Mouse (Mus musculus) hindbrain, embryonic 13.5 days (tissue): ENCODE measurements around the gene Gm8251. TPM values are rescaled to one million over a fixed set of nuclear protein-coding genes. Genes with fewer than 3 reads are reported as not detected.

Experiments
- ATAC-seq: fragments of 200-750 bp; cut with Nextera tagmentation; 2 replicates; pipeline ENCODE4 v1.8.0; 2017; ENCODE audit warnings: moderate TSS enrichment; ENCODE audit not compliant: low FRiP score
- H3K27ac ChIP-seq: fragments of 300-500 bp; sonication (generic); 2 replicates; pipeline ENCODE4 v1.5.1; 2015; ENCODE audit warnings: inconsistent platforms, mild to moderate bottlenecking, moderate library complexity
- H3K27me3 ChIP-seq: fragments of 300-500 bp; sonication (generic); 2 replicates; pipeline ENCODE4 v1.6.1; 2015; ENCODE audit warnings: mild to moderate bottlenecking, inconsistent platforms
- H3K36me3 ChIP-seq: fragments of 300-500 bp; sonication (generic); 2 replicates; pipeline ENCODE4 v1.6.1; 2015; ENCODE audit warnings: mild to moderate bottlenecking, inconsistent platforms
- H3K4me1 ChIP-seq: fragments of 300-500 bp; sonication (generic); replicated peaks from 2 replicates; pipeline ENCODE4 v1.6.1; 2015; ENCODE audit warnings: inconsistent platforms
- H3K4me2 ChIP-seq: fragments of 300-500 bp; sonication (generic); 2 replicates; pipeline ENCODE4 v1.6.1; 2015; ENCODE audit warnings: inconsistent platforms, mild to moderate bottlenecking, moderate library complexity
- H3K4me3 ChIP-seq: fragments of 300-500 bp; sonication (generic); 2 replicates; pipeline ENCODE4 v1.5.1; 2015; ENCODE audit warnings: mild to moderate bottlenecking, inconsistent platforms
- H3K9ac ChIP-seq: fragments of 300-500 bp; sonication (generic); 2 replicates; pipeline ENCODE4 v1.6.1; 2015; ENCODE audit warnings: mild to moderate bottlenecking, inconsistent platforms
- H3K9me3 ChIP-seq: fragments of 300-500 bp; sonication (generic); 2 replicates; pipeline ENCODE4 v1.6.1; 2016; ENCODE audit warnings: inconsistent platforms
- WGBS: fragments of 180-500 bp; shearing (Covaris S2); methylation state at CpG from one replicate; pipeline ENCODE4 v1.1.7; 2015; 5-methylcytosine and 5-hydroxymethylcytosine counted together
- polyA plus RNA-seq: library from polyadenylated mRNA; unstranded; fragments of >200 nt; fragmentation: Nextera tagmentation; extraction: Ambion mirVana; gene quantifications from 2 replicates; pipeline ENCODE4 v1.2.1, GENCODE M21; 2015

Gm8251 gene
- polyA plus RNA-seq, 1 experiment from 2014 or later: 0.09 TPM

DNA sequence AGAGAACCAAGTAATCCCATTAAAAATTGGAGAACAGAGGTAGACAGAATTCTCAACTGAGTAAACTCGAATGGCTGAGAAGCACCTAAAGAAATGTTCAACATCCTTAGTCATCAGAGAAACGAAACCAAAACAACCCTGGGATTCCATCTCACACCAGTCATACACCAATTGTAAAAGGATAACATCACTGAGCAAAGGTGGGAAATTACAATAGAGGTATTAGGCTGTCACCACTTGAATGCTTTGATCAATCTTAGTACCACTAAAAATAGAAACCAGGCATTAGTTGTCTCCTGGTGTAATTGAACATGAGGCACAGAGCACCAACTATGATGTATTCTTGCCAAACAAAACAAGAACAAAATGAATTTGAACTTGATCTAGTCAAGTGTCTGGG, 29.5 kb downstream of the Gm8251 start:
- no peak for ATAC-seq
- no peaks in the 10 kb centered on the region for H3K27me3 ChIP-seq
- no peaks in the 10 kb centered on the region for H3K36me3 ChIP-seq
- no peak overlapping the region for H3K27ac ChIP-seq
- H3K4me1 ChIP-seq: no peaks in the 10 kb centered on the region
- no peak overlapping the region for H3K9ac ChIP-seq
- H3K4me2 ChIP-seq: no peak overlapping the region
- 75% methylated on average over 2 of the region's 2 CpGs for WGBS
- no peak overlapping the region for H3K4me3 ChIP-seq
- H3K9me3 ChIP-seq: no peaks in the 10 kb centered on the region

DNA sequence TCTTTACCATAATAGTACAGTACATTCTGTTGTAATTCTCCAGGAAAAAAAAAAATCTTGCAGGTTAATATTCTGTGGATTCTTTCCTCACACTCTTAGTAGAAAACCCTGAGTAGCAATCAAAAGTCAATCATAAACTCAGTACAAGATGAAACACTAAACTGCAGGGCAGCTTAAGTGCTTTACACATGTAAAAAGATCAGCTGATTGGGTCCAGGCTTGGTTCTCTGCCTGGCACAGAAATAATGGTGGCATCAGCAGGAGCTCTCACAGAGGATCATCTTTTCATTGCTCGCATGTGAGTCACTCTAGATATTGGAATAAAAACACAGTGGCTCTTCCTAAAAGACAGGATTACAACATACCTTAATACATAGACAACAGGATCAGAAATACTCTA, 34.1 kb downstream of the Gm8251 start:
- Histone ChIP-seq H3K4me3 (no peak overlapping the region), H3K27me3 (no peaks in the 10 kb centered on the region), H3K9ac (no peak overlapping the region), H3K9me3 (no peaks in the 10 kb centered on the region), H3K36me3 (no peaks in the 10 kb centered on the region), H3K27ac (no peak overlapping the region), H3K4me1 (no peaks in the 10 kb centered on the region), H3K4me2 (no peak overlapping the region)
- ATAC-seq: no peak
- 85% methylated on average over 1 of the region's 1 CpGs for WGBS

DNA sequence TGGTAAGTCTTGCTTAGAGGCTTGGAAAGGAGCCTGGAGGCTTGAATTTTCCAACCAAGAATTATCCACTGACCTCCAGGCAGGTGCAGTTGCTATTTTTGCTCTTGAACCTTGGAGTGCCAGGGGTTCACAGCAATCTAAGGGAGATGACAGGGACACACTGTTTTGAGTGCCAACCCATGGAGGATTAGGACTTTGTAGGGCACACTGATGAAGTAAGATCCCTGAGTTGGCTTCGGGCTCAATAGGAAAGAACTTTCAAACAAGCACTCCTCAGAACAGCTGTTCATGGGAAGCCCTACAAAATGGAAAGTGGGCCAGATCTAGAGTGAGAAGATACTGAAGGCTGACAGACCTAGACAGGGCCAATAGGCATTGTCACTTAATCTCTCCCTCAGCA, 39.1 kb downstream of the Gm8251 start:
- no peak for ATAC-seq
- no peak overlapping the region for H3K4me3 ChIP-seq
- WGBS: 98% methylated on average over 1 of the region's 1 CpGs
- H3K4me2 ChIP-seq: no peak overlapping the region
- no peaks in the 10 kb centered on the region for H3K36me3 ChIP-seq
- no peak overlapping the region for H3K9ac ChIP-seq
- H3K27me3 ChIP-seq: no peaks in the 10 kb centered on the region
- H3K4me1 ChIP-seq: no peaks in the 10 kb centered on the region
- no peak overlapping the region for H3K27ac ChIP-seq
- no peaks in the 10 kb centered on the region for H3K9me3 ChIP-seq

DNA sequence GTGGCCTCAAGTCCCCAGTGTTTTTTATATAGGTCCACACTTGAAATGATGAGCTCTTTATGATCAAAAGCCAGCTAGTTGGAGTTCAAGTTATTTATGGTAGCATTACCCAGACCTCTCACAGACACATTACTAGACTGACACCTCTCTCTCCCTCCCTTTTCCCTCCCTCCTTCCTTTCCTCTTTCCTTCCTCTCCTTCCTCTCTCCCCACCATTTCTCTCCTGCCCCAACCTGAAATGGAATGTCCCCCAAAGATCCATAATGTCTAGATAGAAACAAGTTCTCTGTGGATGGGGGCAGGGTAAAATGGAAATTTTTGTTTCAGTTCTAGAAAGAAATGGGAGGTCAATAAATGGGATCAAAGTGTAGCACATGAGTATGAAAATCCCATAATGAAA, 41.8 kb downstream of the Gm8251 start, which contains the start of gene Mettl21c:
Gene Mettl21c (minus strand): TSS at position 101 of the 400 bp plus-strand sequence.
- ATAC-seq: no peak
- no peaks in the 10 kb centered on the region for H3K9me3 ChIP-seq
- H3K4me2 ChIP-seq: no peak within 1 kb of the TSS
- H3K27ac ChIP-seq: no peak within 1 kb of the TSS
- H3K36me3 ChIP-seq: no peaks in the 10 kb centered on the region
- no peaks in the 10 kb centered on the region for H3K27me3 ChIP-seq
- H3K4me1 ChIP-seq: no peaks in the 10 kb centered on the region
- H3K4me3 ChIP-seq: no peak within 1 kb of the TSS
- H3K9ac ChIP-seq: no peak within 1 kb of the TSS

DNA sequence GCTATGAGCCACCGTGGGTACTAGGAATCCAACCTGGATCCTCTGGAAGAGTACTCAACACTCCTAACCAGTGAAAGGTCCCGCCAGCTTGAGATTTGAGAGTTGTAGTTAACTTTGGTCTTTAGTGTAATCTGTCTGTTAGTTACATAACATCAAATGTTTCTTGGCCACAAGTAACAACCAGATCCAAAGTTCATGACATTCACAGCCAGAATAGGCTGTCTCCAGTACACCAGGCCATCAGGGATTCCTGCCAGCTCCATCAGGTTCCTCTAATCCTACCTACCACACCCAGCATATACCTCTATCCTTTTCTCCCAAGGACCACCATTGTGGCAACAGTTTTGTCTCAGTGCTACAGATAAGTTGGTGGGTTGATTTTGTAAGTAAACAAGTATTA, 46.2 kb downstream of the Gm8251 start:
- ATAC-seq: no peak
- Histone ChIP-seq H3K27me3 (no peaks in the 10 kb centered on the region), H3K27ac (no peak overlapping the region)

More for the DNA sequence above, 46.2 kb downstream of the Gm8251 start:
- no peak overlapping the region for H3K9ac ChIP-seq
- WGBS: 95% methylated on average over 2 of the region's 2 CpGs
- H3K4me3 ChIP-seq: no peak overlapping the region
- no peaks in the 10 kb centered on the region for H3K9me3 ChIP-seq
- H3K4me2 ChIP-seq: no peak overlapping the region
- H3K4me1 ChIP-seq: no peaks in the 10 kb centered on the region
- 0 out of 2 replicates have a peak, but pooled peaks cover 4% of the 10 kb centered on the region for H3K36me3 ChIP-seq

Other genes starting within 250 kb of the Gm8251 start
- gene Uxs1, start 234.1 kb downstream of the Gm8251 start, polyA plus RNA-seq: 18.8 and 20.1 TPM in 2 replicates
- gene Tpp2, start 128.3 kb downstream of the Gm8251 start, polyA plus RNA-seq: 66.2 and 66.4 TPM in 2 replicates
- gene Mettl21c, start 41.9 kb downstream of the Gm8251 start, polyA plus RNA-seq: 1.3 and 1.4 TPM in 2 replicates
- gene Tex30, start 40.5 kb upstream of the Gm8251 start, polyA plus RNA-seq: 51.7 and 56.6 TPM in 2 replicates
- 29.2 and 30.1 TPM in 2 replicates for gene Kdelc1, start 56.9 kb upstream of the Gm8251 start, polyA plus RNA-seq
- 31.9 and 32.1 TPM in 2 replicates for gene Bivm, start 57.0 kb upstream of the Gm8251 start, polyA plus RNA-seq
- gene Ercc5, start 85.8 kb upstream of the Gm8251 start, polyA plus RNA-seq: 32.5 and 36.7 TPM in 2 replicates
- gene Mettl21e, start 157.0 kb upstream of the Gm8251 start, polyA plus RNA-seq: not detected in 2 replicates